Mouse (Mus musculus) activated CD4-positive, CD25-positive, alpha-beta regulatory T cell, adult 4 months (primary cell): Measurements from ENCODE around the gene D330020A13Rik. TPM values are rescaled to one million over a fixed set of nuclear protein-coding genes. Genes with fewer than 3 reads are reported as not detected.
"Not testable (repeated sequence)": the region's sequence is repeated elsewhere in the genome, so short reads cannot be mapped to it uniquely, and the experiment has no call there.

Experiments used
- ATAC-seq: one replicate; pipeline ENCODE4 v1.8.0; 2017
- polyA plus RNA-seq, 2 experiments: library from polyadenylated mRNA; unstranded; fragments of 100-300 nt; shearing (Covaris generic); gene quantifications; one replicate each; pipeline ENCODE4 v1.2.1; 2017

D330020A13Rik gene
- not detected for polyA plus RNA-seq

- peak; percentile 61 for ATAC-seq
Observed at GRCm38 (mm10) chr6:120294056-120294784, at the start of gene D330020A13Rik, which contains the start of gene B4galnt3. Gene D330020A13Rik, plus strand, starts transcription at chr6:120294364. Gene B4galnt3, minus strand, starts transcription at chr6:120294559.

GRCm38 (mm10) chr6:120246676-120247075 is 47.5 kb upstream of the D330020A13Rik start:
- no peak for ATAC-seq

- ATAC-seq: no peak
Observed at GRCm38 (mm10) chr6:120249831-120250230, 44.3 kb upstream of the D330020A13Rik start.

- no peak for ATAC-seq
Observed at GRCm38 (mm10) chr6:120251010-120251409, 43.2 kb upstream of the D330020A13Rik start.

- ATAC-seq: no peak
Observed at GRCm38 (mm10) chr6:120252741-120253140, 41.4 kb upstream of the D330020A13Rik start.

GRCm38 (mm10) chr6:120254640-120255039 is 39.5 kb upstream of the D330020A13Rik start:
- no peak for ATAC-seq

- no peak for ATAC-seq
Observed at GRCm38 (mm10) chr6:120255144-120255543, 39.0 kb upstream of the D330020A13Rik start.

GRCm38 (mm10) chr6:120255701-120256100 is 38.5 kb upstream of the D330020A13Rik start:
- no peak for ATAC-seq

GRCm38 (mm10) chr6:120256431-120256935 is 37.7 kb upstream of the D330020A13Rik start:
- ATAC-seq: no peak

GRCm38 (mm10) chr6:120259481-120259880 is 34.7 kb upstream of the D330020A13Rik start:
- no peak for ATAC-seq

- no peak for ATAC-seq
Observed at GRCm38 (mm10) chr6:120262886-120263531, 31.2 kb upstream of the D330020A13Rik start.

- ATAC-seq: no peak
Observed at GRCm38 (mm10) chr6:120263608-120264007, 30.6 kb upstream of the D330020A13Rik start.

- no peak for ATAC-seq
Observed at GRCm38 (mm10) chr6:120264151-120264550, 30.0 kb upstream of the D330020A13Rik start.

- no peak for ATAC-seq
Observed at GRCm38 (mm10) chr6:120274181-120274580, 20.0 kb upstream of the D330020A13Rik start.

- no peak for ATAC-seq
Observed at GRCm38 (mm10) chr6:120274887-120275286, 19.3 kb upstream of the D330020A13Rik start.

- no peak for ATAC-seq
Observed at GRCm38 (mm10) chr6:120275301-120275700, 18.9 kb upstream of the D330020A13Rik start.

- ATAC-seq: no peak
Observed at GRCm38 (mm10) chr6:120276874-120277449, 17.2 kb upstream of the D330020A13Rik start.

- no peak for ATAC-seq
Observed at GRCm38 (mm10) chr6:120287279-120287678, 6.9 kb upstream of the D330020A13Rik start.

GRCm38 (mm10) chr6:120288541-120288940 is 5.6 kb upstream of the D330020A13Rik start:
- no peak for ATAC-seq

- ATAC-seq: no peak
Observed at GRCm38 (mm10) chr6:120289430-120289829, 4.7 kb upstream of the D330020A13Rik start.

- no peak for ATAC-seq
Observed at GRCm38 (mm10) chr6:120291396-120292009, 2.7 kb upstream of the D330020A13Rik start.

- ATAC-seq: no peak
Observed at GRCm38 (mm10) chr6:120294785-120295133, 595 bp downstream of the D330020A13Rik start.

- ATAC-seq: not testable (repeated sequence)
Observed at GRCm38 (mm10) chr6:120296589-120296988, 2.4 kb downstream of the D330020A13Rik start.
